Mouse (Mus musculus) layer of hippocampus, adult 8-10 months (tissue): ENCODE results near the gene Epb41l3. TPM values are rescaled to one million over a fixed set of nuclear protein-coding genes. Genes with fewer than 3 reads are reported as not detected.
A peak's percentile ranks its signal among the peaks of the same experiment; 100 is the strongest.
"Not testable (repeated sequence)": the region's sequence is repeated elsewhere in the genome, so short reads cannot be mapped to it uniquely, and the experiment has no call there.

ENCODE experiments used
- DNase-seq, 2 experiments: peaks; one replicate each; pipeline ENCODE4 v3.0.0; 2022; ENCODE audit warnings: low spot score in 2 of 2
- total RNA-seq, 4 experiments: library from RNA; stranded (reverse); gene quantifications; 2 replicates each; pipeline ENCODE4 v1.2.4; 2022

The Epb41l3 gene
- total RNA-seq, 4 experiments from 2014 or later: 136 to 161 (median 142) TPM

DNA sequence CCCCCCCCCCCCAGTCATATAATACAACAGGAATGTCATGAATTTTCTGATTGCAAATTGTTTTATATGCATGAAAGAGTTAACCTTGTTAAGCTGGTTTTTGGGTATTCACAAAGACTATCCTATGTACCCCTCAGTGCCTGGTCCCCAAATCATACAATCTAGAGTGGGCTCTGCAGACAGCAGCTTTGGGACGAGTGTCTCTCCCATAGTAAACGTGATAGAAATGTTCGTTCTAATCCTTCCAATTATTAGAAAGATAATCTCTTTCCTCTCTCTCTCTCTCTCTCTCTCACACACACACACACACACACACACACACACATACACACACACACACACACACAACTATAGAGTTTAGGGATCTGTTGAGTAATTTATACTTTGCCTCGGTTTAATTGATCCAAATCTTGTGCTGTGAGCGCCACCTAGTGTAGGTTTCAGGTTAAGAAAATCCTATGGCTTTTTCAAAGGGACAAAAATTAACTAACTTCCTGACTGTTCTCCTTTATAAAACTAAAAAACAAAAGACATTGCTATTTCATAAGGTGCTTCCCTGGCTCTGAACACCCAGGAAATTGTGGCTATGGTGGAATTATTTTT lies 30.4 kb downstream of the Epb41l3 start:
- peak in 1 of 2 experiments; percentile 49 for DNase-seq

DNA sequence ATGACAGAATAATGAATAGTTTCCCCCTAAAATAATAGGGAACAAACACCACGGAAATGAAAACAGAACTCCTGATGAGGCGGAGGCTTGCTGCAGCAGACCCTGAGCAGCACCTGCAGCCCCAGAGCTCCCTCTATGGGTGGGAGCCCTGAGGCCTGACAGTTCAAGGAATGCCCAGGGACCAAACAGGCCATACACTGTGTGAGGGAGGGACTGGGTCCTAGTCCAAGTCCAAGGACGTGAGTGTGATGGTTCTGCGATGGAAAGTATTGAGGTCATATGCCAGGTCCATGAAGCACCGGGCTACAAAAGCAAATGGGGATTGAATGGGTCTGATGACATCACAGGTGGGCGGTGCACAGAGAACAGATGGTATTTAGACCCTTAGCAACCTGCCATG lies 33.7 kb downstream of the Epb41l3 start:
- no peak for DNase-seq

DNA sequence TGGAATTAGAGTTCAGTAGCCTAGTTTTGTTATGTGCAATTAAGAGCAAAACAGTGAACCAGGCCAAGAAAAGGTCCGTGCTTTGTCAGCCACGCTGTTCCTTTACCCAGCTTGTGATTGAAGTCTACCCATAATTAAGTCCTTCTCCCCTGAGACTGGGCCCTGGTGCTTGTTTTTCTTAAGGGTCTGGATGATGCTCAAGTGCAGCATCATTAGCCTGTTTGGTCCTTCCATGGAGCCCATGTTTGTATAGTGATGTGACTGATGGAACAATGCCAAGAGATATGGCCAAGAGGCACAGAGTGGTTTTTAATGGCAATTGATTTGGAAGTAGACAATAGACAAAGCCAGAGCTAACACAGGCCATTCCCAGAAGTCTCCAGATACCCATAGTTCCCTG lies 36.7 kb downstream of the Epb41l3 start:
- DNase-seq: no peak

DNA sequence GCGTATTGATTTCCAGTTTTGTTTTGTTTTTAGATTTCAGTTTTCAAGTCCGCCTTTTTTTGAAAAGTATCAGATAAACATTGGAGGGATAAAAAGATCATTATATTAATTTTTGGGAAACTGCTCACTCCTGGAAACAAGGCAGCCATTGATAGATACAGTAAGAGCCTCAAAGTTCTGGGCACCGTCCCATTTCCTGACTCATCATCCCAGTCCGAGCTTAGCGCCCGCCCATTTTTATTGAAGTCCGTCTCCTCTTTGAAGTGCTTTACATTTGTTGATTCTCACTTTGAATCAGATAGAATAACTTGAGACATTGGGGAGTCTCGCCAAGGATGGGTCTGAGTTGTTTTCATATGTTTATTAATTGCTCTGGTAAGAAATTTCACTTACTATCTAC lies 43.7 kb downstream of the Epb41l3 start:
- DNase-seq: no peak

DNA sequence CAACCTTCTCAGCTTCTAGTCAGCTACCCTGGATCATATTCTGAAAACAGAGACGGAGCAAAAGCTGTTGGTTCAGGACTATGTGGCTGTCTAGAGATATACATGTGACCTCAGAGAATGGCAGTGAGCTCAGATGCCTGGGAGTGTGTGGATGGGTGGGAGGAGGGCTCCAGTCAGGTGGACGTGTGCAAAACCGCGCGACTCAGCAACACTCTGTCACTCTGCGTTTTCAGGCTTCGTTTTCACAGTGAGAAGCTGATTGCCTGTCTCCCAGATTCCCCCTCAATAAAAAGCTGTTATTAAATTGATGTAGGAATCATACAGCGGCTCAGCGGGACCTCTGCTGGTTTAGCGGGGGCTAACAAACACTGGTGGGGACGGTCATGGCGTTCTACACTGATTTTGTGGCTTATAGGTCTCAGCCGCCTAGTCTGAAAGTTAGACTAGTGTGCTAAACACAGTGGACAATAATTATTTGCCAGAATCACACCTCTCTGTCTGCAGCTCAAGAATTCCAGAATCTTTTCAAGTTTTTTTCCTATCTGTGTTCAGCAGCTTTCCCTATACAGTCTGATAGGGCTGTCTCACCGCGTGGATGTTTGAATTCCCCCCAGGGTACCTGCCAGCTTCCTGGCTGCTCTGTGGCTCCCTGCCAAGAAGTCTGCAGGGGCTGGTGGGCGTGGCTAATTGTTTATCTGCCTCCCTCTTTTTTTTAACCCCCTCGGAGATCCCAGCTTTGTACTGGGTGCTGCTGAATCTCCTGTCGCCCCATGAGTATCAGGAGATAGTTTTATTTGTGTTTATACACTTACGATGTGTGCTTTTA lies 45.3 kb downstream of the Epb41l3 start:
- no peak for DNase-seq

GRCm38 (mm10) chr17:69122403-69122802 lies 46.9 kb downstream of the Epb41l3 start:
- DNase-seq: not testable (repeated sequence)

GRCm38 (mm10) chr17:69127436-69127835 lies 52.0 kb downstream of the Epb41l3 start:
- no peak for DNase-seq

GRCm38 (mm10) chr17:69127981-69128380 lies 52.5 kb downstream of the Epb41l3 start:
- no peak for DNase-seq

- DNase-seq: no peak
Measured at GRCm38 (mm10) chr17:69129434-69129833, 54.0 kb downstream of the Epb41l3 start.

GRCm38 (mm10) chr17:69143017-69143416 lies 67.5 kb downstream of the Epb41l3 start:
- DNase-seq: no peak

GRCm38 (mm10) chr17:69150826-69151225 lies 75.3 kb downstream of the Epb41l3 start:
- DNase-seq: no peak

DNA sequence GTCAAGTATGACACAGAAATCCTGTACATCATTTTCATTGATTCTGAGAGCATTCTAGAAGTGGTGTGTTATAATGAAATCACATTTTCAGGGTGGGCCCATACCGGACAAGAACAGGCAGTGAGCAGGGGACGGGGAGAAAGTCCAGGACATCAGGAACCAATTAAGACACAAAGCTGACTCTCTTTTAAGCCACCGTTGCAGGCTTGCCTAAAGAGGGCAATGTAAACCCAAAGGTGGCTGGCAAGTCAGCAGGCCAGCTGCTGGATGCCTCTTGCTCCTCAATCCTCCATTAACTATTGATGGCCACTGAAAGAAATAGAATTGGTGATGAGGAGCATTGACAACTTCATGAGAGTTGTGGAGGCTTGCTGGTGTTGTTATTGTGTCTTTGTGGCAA lies 75.8 kb downstream of the Epb41l3 start:
- no peak for DNase-seq

- DNase-seq: peak in 1 of 2 experiments; percentile 12
Measured at GRCm38 (mm10) chr17:69155034-69155433, 79.6 kb downstream of the Epb41l3 start.

DNA sequence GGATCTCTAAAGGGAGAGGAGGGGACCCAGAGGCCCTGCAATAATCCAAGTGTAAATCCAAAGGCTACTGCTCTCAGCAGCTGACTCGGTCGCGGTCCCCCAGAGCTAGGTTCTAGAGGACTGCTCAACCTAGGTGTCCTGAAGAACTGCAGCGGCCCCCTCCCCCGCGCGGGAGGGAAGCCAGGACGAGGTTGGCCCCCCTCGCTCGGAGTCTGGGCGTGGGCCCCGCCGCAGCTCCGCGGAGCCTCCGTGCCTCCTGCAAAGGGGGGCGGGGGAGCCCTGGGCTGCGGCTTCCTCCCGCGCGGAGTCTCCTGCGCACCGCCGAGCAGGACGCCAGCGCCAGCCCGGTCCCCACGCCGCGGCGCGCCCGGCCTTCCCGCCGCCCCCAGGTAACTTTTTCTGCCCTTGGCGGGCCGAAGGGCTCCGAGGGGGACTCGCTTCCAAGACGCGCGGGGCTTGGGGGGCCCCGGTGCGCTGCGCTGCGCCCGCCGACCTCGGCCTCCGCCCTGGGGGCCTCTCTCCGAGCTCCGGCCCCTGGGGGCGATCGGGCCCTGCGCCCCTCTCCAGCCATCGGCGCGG lies 81.1 kb downstream of the Epb41l3 start:
- peak; percentile 25 to 50 for DNase-seq

- no peak for DNase-seq
Measured at GRCm38 (mm10) chr17:69157101-69157808, 81.8 kb downstream of the Epb41l3 start.

DNA sequence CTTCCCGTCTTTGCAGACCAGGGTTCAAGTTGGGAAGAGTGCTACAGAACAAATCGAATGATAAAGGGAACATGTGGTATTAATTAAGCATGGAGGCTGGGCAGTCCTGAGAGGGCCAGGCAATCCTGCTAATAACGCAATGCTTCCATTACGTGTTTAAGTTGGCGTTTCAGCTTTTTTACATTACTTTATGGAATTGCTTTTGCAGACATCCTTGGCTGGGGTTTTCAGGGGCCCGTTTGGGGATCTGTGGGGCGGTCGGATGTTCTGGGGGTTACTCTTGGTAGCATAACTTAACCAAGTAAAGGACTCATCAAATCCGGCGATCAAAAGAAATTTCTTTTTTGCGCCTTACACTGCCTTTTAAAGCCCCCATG lies 82.3 kb downstream of the Epb41l3 start:
- DNase-seq: no peak

DNA sequence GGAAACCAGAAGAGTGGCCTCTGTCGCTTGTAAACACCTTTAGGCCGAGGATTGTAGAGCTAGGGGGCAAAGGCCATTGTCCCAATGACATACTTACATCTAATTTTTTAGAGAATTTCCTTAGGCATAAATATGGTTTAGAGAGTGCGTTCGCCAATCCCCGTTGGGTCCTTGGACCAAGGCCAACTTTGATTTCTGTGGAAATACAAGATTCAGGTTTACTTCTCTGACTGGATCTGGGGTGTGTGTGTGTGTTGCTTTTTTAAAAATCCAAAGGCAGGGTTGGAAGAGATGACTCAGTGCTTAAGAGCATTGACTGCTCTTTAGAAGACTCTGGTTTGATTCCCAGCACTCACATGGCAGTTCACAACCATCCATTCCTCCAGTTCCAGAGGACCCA lies 83.2 kb downstream of the Epb41l3 start:
- DNase-seq: no peak

- peak in 1 of 2 experiments; percentile 49 for DNase-seq
Measured at GRCm38 (mm10) chr17:69162731-69163130, 87.2 kb downstream of the Epb41l3 start.

GRCm38 (mm10) chr17:69176949-69177501 lies 101.5 kb downstream of the Epb41l3 start:
- peak in 1 of 2 experiments; percentile 12 for DNase-seq

DNA sequence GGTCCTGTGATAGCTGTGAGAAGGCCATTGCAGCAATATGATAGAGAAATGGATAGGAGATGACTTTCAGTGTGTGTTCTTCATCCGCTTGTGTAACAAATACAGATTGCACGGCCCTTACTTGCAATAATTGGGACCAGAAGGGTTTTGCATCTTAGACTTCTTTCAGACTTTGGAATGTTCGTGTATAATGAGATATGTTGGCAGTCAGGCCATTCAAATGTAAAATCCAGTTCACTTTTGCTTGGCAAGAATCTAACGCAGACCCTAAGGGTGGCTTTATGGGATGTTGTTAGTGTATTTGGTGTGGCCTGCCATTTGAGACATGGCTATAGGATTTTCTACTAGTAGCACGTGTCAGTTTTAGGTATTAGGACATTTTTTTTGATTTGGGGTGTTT lies 102.5 kb downstream of the Epb41l3 start:
- no peak for DNase-seq

- no peak for DNase-seq
Measured at GRCm38 (mm10) chr17:69180905-69181559, 105.5 kb downstream of the Epb41l3 start.
